Mouse (Mus musculus) kidney, adult 11 months (tissue): ENCODE data around the gene Lrguk.

Source experiments
- DNase-seq: peaks from one replicate; pipeline ENCODE4 v3.0.0; 2022

The Lrguk gene

DNA sequence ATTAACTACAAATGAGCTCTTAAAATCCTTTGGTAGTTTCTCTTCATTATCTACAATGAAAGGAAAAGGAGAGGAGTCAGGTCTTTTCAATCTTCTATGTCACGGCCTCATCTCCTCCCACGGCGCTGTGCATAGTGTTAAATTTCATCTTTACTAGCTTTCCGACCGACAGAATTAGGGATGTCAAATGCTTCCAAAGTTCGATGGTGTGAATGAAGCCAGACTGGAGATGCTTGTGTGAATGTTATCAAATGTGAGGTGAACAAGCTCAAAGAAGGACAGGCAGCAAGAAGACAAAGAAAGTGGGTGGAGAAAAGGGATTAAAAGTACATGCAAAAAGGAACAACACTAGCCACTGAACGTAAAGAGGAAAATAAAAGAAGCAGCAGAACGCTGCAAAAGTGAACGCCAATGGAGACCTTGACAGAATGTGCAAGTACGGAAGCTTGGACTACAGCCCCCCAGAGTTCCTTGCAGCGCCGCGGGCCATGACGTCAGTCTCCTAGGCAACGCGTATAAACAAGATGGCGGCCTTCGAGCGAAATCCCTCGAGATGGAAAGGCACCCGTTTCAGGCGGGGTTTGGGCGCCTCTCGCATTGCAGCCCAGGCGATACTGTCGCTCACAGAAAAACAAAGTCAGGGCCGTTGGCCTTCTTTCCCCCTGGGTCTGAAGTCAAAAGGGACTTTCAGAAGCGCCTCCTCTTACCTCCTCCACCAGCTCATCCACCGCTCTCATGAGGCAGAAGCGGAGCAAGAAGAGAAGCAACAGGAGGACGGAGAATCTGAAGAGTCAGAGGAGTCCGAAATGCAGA is at the start of gene Lrguk:
TSS of gene Lrguk (plus strand) at position 516 of the 813 bp plus-strand sequence.
- DNase-seq, result peak; percentile 80

DNA sequence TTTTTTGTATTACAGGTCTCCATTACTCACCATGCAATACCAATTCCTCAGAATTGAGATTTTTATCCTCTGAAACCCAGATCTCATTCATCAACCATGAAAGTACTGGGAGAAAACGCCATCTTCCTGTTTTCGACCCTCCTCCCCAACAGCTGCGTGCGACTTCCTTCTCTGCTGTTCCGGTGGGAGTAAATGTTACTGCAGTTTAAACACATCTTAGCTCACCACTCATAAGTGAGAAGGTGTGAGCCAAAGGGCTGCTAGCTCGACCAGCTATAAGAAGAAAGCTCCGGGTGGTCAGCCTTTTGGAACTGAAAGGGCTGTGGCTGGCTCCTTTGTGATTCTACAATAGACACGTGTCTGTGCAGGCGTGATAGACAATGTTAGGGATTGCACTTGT is 46.5 kb upstream of the Lrguk start:
- DNase-seq, result no peak

DNA sequence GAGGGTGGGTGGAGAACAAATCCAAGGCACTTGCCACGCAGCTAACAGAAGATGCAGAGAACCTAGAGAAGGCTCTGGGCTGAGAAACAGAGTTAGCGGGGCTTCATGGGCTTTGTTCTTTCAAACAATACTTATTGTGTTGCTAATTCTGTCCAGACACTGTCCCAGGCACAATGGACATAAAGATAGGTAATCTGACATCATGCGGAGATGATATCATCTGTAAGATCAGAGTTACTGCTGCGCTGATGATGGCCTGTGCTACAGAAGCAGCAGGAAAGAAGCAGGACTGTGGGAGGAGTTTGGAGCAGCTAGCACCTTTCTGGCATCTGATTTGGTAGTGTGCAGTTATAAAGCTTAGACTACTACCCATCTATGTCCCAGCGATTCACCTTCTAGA is 42.1 kb upstream of the Lrguk start:
- DNase-seq, result no peak

DNA sequence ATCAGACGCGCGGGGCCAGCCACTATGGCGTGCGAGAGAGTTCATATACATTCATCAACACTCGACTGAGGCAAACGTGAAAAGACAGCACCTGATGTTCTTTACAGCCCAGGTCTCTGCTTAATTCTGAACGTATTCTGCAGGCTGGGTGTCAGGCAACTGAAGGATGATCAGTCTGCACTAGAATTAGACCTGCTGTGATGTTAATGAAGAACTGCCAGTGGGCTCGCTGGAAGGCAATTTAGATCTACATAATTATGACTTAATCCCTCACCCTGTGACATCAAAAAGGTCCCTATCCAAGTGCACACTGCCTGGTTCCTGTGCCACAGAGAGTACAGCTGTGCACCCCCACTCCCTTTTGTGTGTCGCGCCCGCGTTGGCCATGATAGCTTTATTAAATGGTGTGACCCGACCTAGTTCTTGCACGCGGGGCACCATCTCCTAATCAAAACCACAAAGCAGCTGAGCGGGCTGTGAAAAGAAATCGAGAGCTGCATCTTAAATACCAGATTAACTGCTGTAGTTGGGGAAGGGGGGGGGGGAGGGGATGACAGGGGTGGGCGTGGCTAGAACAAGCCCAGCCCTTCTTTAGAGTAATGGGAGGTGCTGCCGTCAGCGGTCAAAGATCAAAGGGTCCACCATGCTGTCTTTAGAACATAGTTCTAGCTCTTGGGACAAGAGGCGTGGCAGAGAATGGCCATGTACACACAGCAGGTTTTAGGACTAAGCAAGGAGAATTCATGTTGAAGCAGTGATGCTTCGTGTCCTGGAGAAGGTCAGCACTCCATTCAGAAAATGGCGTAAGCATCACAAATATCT is 36.8 kb upstream of the Lrguk start:
- no peak for DNase-seq

DNA sequence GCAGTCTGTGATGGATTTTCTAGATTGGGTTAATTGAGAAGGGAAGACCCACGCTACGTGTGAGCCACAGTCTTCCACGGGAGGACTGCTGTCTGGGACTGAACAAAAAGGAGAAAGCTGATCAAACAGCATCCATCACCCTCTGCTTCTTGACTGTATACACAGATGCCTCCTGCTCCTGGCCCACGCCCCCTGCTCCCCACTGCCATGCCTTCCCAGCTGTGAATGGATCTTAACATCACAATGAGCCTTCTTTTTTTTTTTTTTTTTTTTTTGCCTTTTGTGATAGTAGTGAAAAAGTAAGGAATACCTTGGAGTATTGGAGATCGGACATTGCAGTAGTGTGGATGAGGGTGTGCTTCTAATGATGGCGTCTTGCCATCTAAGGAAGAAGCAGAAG is 35.4 kb upstream of the Lrguk start:
- no peak for DNase-seq

DNA sequence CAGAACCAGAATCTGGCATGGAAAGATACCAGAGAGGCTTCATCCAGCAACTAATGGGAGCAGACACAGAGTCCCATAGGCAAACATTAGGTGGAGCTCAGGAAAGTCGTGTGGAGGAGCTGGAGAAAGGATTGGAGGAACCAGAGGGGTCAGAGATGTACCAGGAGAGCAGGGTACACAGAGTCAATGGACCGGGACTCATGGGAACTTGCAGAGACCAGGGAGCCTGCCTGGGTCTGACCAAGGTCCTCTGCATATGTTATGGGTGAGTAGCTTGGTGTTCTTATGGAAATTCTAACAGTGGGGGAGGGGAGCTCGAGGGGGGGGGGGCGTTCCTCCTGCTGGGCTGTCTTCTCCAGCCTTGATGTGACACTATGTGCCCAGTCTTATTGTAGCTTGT is 30.7 kb upstream of the Lrguk start:
- peak; percentile 6 for DNase-seq

DNA sequence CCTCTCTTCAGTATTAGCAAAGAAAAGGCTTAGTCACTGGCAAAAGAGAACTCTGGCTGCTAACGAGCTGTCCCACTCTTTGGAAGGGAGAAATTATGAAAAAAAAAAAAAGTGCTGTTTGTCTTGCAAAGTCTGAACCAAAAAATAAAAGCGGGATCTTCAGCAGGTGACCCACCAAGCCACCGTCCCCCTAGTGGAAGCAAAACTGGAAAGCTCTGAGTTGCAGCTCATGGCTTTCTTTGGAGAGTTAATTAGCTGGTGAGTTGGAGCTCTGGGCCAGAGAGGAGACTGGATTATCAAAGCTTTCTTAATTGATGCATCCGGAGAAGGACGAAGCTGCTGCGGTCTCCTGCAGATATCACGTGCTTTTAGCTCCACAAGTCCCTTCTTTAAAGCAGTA is 29.7 kb upstream of the Lrguk start:
- DNase-seq, result no peak

DNA sequence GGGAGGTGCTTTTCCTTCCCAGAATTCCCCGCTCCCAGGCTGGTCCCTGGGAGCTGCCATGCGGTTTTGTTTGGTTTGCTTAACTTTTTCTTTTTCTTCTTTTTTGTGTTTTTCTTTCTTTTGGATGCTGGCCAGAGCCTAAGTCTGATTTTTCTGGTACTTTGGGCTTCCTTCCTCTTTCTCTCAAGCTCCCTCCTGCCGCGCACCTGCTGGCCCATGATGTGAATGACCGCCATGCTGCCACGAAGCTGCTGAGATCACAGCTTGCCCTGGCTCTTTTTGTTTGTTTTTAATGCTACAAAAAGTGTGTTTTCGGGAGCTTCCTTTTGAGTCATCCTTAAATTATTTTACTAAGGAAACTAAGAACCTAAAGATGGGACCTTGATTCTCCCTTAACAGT is 28.6 kb upstream of the Lrguk start:
- no peak for DNase-seq

DNA sequence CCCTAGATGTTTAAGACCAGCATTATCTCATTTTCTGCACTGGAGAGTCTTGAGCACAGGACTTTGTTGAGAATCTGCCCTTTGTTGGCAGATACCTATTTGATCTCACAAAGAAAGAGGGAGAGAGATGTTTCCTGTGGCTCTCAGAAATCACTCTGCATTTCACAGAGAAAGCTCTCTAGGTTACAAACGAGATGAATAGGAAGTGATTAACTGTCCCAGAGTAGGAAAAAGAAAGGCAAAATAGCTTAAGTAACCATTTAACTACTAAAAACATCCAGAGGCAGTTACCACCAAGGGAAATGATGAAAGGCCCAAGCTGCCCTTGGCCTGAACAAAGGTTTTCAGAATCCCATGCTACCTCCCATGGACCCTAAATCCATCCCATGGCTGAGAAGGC is 26.2 kb upstream of the Lrguk start:
- DNase-seq, result no peak

DNA sequence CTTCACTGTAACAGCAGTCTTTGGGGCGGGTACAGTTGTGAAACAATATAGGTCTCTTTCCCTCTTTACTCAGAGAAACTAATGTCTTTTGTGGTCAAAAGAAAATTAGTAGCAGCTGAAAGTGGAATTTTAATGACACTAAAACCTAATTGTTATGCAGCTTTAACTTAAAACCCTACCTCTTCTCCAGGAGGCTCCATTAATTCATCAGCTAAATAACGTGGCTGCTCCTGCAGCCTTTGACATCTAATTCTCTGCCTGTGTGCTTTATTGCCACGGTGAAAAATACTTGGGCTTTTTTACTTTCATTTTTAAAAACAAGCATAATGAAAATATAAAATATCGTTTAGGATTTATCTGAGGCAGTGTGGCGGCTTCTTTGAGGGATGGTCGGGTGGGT is 15.8 kb upstream of the Lrguk start:
- no peak for DNase-seq

DNA sequence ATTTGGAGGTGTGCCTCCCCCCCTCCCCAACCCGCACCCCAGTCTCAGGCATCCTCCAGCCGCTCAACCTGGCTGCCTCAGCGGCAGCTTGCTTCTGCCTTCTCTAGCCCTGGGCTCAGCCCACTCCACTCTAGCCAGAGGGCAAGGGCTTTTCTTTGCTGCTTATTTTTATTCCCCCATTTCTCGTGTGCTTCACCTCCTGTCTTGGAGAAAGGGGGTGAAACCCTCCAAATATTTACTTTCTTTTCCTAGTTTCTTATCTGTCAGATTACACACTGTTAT is 439 bp downstream of the Lrguk start:
- no peak for DNase-seq

DNA sequence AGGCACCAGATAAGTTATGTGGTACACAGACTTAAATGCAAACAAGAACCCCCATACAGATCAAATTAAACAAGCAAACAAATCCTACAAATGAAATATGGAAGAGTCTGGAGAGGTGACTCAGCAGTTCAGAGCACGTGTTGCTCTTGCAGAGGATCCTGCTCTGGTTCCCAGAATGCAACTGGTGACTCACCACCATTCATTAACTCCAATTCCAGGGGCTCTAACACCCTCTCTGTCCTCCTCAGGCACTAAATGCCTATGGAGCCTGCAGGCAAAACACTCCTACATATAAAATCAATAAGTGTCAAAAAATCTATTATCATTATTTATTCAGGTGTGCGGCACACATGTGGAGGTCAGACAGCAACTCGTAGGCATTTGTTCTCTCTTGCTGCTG is 4.8 kb downstream of the Lrguk start:
- no peak for DNase-seq

DNA sequence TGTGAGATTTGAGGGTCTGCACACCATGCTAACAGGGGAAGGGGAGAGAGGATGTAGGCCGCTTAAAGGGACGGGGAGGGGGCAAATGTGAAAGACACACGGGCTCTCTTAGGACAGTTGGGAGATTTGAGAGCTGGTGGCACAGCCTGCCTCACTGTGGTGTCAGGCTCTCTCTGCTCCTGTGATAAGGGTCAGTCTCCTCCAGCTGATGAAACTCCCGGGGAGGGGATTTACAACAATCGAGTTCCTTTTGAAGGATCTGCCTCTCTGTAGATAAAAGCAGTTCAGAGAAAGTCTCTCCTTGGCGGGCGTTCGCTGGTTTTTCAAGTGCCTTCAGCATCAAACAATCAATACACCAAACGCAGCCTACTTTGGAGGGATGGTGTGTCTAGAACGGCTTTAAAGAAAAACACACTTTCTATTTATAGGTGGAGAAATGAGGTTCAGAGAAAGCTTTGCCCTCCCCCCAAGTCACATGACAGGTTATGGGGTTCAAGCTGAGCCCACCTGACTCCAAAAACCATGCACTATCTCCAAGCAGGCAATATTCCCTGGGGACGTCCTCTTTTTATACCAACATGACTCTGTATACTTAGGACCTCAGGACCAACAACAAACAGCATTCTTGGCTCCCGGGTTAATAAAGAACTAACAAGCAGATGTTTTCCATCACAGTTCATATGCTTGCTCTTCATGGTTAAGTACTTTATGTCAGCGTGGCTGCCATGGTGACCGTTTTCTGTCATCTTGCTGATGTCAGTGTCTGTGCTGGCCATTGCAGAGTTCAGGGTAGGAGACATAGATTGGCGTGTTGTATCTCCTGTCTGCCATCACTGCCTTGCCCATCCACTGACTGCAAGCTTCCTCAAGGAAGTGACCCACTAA is 5.6 kb downstream of the Lrguk start:
- DNase-seq, result no peak

DNA sequence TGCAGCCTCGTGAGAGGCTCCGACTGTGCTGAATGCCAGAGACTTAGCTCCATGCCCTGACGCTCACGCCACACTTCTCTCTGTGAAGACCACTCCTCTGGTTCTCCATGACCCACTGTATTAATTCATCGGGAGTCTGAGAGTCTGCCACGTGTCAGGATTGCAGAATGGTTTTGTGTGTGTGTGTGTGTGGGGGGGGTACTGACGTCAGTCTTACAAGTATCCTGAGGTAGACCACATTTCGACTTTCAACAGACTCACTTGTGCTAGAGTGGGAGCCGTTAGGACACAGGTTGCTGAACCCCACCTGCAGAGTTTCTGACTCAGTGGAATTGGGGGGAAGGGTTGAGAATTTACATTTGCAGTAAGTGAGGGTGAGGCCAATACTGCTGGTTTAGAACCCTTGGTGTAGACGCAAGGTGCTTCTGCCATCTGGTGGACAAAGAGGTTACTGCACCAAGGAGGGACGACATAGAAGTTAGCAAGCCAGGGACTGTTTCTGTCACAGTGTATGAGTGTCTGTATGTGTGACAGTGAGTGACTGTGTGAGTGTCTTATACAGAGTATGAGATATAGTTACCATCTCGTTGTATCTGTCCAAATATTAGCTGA is 11.5 kb downstream of the Lrguk start:
- DNase-seq, result peak; percentile 47

DNA sequence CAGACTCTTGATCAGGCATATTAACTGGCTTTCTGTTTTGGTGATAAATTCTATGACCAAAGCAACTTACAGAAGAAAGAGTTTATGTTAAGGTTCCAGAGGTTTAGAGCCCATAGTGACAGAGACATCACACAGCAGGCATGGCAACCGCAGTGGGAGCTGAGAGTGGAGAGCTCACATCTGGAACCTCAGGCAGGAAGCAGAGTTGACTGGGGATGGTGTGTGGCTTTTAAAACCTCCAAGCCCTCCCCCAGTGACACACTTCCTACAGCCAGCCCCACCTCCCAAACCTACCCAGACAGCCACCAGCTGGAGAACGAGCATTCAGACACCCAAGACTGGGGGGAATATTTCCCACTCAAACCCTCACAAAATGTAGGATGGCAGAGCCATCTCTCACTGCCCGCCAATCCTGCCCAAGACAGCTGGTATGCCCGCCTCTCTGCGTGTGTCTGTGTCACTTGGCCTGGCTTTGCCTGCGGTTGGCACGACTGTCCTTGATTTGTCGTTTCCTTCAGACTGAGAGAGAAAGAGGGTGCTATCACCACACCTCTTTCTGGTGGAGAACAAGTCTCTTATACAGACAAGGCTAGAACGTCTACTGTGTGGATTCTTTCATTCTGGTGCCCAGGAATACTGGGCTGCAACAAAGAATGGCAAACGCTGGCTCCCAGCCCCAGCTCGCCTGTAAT is 12.5 kb downstream of the Lrguk start:
- no peak for DNase-seq

DNA sequence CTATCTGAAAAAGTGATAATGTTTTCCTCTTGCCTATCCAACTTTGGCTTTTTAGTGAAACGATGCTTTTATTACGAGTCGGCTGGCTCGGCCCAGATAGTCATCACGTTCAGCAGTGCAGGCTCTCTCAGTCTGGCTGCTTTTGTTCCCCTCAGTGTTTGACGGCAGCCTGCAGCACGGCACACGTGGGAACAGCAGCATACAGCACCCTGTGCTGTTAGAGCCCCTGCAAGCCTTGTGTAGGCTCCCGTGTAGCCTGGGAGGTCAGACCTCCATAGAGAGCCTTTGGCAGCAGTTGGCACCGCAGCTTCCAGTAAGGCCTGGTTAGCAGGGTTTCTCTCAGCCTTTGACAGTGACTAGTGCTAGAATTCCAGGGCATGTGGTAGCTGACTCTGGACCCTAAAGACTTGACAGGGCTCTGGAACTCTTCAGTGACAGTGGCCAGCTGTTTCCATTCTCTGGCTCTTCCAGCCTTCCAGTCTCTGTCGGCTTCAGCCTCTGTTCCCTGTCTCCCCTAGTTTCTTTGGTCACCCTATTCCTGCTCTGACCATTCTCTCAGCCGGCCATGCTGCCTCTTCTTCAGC is 15.1 kb downstream of the Lrguk start:
- DNase-seq, result peak; percentile 22

DNA sequence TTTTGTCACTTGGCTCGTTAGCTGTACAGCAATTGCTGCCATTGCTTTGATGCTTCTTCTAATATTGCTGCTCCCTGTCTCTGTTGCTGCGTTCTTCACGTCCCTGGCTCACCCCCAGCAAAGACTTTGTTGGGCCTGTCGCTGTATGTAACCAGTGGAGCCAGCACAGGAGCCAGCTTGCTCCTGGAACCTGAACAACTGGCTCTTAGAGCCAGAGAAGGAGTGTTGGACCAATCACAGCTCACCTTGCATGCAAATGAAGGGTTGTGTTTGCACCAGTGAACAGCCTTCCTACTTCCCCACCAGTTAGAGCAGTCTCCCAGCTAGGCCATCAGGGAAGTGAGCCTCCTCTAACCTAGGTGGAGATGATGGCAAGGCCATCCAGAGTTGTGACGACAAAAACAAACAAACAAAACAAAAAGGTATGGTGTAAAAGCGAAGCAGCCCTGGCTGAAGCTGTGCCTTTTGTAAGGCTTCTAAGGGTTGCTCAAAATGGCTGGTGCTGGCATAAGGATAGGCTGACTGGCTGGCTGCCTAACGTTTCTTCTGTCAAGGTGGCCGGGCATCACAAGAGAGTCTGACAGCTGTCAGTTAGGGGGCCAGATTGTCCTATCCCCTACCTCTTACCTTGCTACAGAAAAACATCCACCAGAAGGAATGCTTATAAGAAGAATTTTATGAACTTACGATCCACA is 15.7 kb downstream of the Lrguk start:
- DNase-seq, result no peak

DNA sequence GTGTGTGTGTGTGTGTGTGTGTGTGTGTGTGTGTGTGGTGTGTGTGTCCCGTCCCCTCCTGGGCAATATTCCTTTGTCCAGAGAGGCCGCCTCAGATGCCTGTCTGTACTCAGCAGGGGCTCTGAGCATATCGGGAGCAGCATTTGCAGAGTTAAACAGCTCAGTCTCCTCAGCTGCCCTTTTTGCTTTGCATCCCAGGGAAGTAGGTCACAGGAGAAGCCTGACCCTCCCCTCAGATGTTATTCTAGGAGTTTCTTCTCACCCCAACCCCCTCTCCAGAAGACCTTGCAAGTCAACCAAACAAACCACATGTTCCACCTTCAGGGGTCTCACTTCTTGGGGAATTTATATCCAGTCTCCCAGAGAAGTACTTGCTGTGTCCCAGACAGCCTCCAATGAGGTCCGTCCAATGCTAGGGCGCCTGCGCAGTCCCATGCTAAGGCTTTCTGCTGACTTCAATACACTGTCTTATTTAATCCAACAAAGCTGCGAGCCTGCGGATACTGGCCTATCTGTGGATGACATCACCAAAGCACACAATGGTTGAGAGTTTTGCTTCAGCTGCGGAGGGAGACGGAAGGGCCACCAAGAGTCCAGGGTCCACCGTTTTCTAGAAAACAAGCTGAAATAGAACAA is 17.4 kb downstream of the Lrguk start:
- no peak for DNase-seq

DNA sequence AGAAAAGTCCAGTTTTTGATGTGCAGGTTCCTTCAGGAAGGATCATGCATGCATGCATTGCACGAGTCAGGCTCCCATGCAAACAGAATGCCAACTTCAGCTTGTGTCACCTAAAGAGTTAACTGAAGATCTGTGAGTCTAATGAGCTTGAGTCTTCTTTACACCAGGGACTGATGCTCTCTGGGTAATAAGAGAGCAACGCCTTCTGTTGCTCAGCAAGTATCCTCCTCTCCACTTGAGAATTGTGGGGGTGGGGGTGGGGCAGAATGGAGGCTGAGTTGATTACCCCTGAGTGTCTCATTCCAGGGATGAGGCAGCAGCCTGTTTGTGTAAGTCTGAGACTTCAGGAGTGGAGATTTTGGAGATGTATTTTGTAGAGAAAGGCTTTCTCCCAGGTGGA is 20.2 kb downstream of the Lrguk start:
- DNase-seq, result no peak

DNA sequence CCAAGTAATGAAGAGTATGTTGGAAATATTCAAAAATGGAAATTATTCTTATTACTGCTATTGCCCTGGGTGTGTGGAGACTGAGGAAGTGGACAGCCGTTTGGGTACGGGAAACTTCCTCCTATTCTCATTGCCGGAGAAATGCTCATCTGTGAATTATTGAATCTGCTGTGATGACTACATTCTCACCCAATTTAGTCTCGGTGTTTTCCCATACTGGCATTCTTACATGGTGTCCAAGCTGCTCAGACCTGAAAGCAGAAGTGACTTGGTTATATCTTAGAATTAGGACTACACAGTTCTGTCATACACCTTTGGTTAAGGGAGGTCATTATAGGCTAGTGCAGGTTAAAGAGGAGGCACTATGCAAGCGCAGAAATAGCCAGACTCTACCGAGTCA is 30.5 kb downstream of the Lrguk start:
- DNase-seq, result no peak

DNA sequence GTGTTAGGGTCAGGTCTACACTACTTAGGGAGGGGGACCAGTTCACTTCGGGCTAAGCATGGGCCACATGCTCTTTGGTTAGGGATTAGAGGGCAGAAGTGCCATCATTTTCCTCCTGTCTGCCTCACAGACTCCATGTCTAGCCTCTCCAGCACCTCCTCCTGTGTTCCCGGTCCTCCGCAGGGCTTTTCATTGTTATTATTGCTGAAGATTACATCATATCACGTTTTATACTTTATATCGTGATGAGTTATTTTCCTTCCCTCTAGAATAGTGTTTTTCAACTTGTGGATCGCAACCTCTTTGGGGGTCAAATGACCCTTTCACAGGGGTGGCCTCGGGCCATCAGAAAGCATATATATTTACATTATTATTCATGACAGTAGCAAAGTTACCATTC is 37.5 kb downstream of the Lrguk start:
- DNase-seq, result no peak
